Mouse (Mus musculus) frontal cortex, postnatal 10 days (tissue): ENCODE data around the gene Elmod2.
A peak's percentile ranks its signal among the peaks of the same experiment; 100 is the strongest.
"Not testable (repeated sequence)": the region's sequence is repeated elsewhere in the genome, so short reads cannot be mapped to it uniquely, and the experiment has no call there.

ENCODE experiments used
- DNase-seq, 2 experiments: peaks; one replicate each; pipeline ENCODE4 v3.0.0; 2022; ENCODE audit warnings: low spot score in 2 of 2, mixed read lengths in 1 of 2

Elmod2 gene

DNA sequence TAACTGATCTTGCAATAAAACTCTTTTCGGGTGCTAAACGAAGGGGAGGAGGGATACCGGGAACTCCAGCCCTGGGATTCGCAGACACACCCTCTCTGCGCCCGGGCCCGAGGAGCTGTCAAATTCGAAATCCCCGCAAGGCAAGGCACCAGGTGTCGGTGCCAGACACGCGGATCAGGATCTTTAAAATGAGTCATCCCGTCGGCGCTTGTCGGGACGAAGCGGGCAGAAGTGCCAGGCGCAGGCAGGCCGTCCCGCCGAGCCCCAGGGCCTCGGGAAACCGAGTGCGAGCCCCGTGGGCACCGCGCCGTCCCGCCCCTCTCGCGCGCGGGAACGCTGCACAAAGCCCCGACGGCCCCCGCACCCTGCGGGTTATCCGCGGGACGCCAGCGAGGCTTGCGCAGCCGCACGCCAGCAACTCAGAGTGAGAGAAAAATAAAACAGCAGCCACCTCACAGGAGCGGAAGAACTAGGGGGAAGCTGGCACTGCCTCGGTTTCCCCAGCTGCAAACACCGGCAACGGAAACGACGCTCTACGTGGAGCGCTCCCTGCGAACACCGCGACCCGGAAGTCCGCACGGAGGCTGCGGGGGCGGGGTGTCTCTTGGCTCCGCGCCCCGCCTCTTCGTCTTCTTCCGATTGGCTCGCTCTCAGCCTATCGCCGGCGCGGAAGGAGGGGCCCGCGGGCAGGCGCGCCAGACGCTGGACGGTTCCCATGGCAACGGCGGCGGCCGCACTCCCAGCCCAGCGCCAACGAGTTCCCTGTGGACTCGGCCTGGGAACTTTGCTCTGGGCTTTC, at the start of gene Elmod2:
TSS of gene Elmod2 (minus strand) at position 588 of the 799 bp plus-strand sequence.
- DNase-seq, result peak; percentile 94 to 97

DNA sequence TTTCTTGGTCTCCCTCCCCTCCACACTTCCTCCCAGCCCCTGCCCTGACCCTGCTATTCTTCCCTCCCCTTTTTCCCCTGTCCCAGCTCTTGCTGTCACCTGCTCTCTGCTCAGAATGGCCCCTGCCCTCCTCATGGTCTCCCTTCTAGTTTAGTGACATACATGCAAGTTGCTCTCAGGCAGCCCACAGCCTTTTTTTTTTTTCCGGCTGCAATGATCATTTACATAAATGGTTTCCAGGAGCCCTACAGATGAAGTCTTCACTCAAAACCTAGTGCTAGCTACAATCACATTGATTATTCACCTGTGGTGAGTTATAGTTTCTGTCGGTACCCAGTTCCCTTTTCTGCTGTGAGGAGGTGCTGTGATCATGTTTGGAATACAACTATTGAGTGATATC, 48.7 kb upstream of the Elmod2 start:
- DNase-seq, result no peak

DNA sequence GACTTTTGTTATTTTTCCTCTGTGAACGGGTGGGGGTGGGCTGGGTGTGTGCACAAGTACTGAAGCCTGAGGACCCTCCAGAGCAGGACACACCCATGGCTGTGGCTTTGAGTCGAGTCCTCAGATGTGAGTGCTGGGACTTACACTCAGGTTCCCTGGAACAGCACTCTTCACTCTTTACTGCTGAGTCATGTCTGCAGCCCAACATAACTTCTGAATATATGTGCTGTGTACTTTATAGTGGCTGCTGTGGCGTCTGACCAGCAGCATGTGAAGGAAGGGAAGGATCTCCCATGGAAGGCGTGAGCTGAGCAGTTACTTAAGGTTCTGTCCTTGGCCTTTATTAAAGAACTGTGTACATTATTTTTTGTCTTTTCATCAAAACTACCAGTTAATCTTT, 47.9 kb upstream of the Elmod2 start:
- no peak for DNase-seq

DNA sequence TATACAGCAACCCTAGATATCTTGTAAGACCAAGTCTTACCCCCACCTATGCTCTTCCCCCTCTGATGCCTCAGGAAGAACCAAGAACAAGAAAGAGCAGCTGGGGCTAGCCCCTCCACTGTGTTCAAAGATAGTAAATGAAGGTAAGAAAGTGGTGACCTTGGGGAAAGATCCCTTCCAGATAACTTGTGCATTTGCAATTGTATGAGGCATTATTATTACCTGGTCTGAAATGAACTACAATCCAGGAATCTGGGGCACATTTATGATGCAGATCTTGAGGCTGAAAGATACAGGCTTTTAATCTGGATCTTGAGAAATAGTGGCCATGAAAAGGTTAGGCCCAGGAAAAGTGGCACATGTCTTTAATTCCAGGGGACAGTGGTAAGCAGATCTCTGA, 44.9 kb upstream of the Elmod2 start:
- no peak for DNase-seq

DNA sequence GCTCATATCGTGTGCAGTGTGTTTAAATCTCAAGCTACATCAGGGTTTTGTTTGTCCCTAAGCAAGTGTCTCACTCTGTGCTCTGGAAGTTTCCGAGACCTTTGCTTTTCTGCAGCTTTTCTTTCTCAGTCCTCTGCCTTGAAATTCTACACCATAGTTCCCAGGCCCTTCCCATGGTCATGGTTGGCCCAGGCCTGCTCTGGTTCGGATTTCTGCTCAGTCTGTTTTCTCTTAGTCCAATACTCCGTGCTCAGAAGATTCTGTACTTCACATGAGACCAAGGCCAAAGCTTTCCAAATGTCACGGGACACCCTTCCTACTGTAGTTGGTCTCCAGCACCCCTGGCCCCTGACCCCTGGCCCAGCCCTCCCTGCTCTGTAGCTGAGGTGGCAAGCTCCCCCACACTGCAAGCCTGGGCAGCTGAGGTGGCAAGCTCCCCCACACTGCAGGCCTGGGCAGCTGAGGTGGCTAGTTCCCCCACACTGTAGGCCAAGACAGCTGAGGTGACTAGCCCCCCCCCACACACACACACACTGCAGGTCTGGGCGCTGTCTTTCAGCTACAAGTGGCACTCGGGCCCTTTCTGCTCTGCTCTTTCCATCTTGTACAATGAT, 31.0 kb upstream of the Elmod2 start:
- no peak for DNase-seq

DNA sequence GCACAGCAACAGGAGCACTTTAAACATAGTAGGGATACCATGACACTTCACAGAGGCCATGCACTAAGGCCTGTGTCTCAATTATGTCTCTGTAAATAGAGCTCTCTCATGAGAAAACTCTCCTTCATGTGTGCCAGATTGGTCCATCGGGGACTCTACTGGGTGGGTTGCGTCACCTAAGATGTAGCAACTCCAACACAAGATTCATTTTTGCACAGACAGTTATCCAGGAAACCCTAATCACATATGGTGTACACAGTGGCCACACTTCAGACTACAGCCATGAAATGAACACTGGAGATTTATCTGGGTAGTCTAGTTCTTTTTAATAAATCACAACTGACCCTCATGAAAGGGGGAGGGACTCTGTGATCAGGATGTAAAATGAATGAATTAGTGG, 19.0 kb upstream of the Elmod2 start:
- DNase-seq, result no peak

DNA sequence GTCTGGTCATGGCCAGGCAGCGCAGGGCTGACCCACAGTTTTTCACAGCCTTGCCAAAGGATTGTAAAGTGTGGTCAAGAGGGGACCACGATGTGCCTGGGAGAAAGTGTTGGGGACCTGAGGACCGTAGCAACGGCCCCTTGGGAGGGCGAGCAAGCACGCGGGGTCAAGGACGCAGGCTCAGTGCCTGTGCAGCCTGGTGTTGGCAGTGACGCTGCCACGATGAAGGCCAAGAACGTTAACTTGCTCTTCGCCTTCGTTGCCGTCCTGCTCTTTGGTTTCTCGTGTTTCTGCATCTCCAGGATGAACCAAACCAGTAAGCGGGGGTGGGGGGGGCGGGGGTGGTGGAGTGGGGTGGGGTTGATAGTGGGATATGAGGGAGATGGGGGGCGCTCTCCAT, 16.0 kb upstream of the Elmod2 start, which contains the start of gene Mgat4d:
TSS of gene Mgat4d (plus strand) at position 209 of the 400 bp plus-strand sequence.
- DNase-seq, result no peak

DNA sequence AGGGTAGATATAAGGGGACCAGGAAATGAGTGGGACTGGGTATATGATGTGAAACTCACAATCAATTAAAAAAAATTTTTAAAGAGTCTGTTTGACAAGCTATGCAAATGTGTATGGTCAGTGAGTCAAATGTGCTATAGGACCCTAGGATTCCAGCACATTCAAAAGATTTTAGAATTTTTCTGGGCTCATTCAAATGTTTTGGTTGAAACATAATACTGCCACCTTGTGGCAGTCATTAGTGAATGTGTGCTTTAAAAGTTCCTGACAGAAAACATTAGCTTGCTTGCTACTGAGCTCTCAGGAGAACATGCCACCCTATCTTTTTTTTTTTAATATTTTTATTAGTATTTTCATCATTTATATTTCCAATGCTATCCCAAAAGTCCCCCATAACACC, 10.4 kb upstream of the Elmod2 start:
- no peak for DNase-seq

- no peak for DNase-seq
Observed at GRCm38 (mm10) chr8:83342076-83342475, 9.8 kb upstream of the Elmod2 start.

GRCm38 (mm10) chr8:83332864-83333263, 578 bp upstream of the Elmod2 start:
- no peak for DNase-seq

DNA sequence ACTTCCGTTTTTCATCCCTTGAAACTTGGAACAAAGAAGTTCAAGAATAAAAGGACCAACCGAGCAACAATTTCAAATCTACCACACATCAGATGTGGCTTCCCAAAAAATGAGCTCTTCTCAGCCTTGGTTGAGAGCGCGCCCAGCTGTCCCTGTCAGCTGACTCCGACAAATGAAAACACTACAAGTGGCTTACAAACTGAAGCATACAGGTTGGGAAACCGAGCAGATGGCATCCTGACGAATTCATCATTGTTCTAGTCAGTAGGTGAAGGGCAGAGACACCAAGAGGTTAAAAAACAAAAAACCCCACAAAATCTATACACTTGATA, 753 bp downstream of the Elmod2 start:
- DNase-seq, result peak; percentile 11 to 24

DNA sequence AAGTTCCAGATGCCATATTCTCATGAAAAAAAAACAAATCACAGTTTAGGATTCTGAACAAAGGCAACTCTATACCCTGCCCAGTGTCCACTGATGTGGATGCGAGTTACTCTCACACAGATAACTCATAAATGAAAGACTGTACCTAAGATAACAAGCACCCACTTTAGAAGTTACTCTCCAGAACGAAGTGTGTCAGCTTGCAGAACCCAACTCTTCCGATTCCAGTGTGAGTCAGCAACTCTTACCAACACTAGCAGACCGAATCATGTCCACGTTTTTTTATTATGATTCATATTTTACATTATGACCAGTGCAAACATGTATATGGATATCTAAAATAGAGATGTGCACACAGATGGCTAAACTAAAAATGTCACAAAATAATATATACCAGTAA, 4.4 kb downstream of the Elmod2 start:
- DNase-seq, result no peak

DNA sequence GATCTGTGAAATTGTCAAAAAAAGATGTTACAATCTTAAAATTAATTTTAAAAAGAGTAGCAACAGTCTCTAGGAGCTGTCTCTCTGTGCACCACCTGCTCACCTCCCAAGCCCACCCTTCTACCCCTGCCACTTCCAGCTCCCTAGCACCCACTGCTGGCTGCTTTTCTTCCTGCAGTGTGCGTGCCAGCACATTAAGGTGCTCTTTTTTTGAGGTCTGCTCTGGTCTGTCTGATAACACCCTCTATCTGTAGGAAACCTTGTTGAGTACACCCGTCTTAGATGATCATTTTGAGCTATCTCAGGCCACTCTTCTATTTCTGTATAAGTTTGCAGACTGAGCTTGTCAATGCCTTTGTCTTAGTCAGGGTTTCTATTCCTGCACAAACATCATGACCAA, 9.2 kb downstream of the Elmod2 start:
- DNase-seq, result no peak

GRCm38 (mm10) chr8:83322374-83322773, 9.9 kb downstream of the Elmod2 start:
- DNase-seq, result no peak

- DNase-seq, result no peak
Observed at GRCm38 (mm10) chr8:83320543-83320942, 11.7 kb downstream of the Elmod2 start.

GRCm38 (mm10) chr8:83315691-83316090, 16.6 kb downstream of the Elmod2 start:
- DNase-seq, result no peak

GRCm38 (mm10) chr8:83315084-83315483, 17.2 kb downstream of the Elmod2 start:
- not testable (repeated sequence) for DNase-seq

DNA sequence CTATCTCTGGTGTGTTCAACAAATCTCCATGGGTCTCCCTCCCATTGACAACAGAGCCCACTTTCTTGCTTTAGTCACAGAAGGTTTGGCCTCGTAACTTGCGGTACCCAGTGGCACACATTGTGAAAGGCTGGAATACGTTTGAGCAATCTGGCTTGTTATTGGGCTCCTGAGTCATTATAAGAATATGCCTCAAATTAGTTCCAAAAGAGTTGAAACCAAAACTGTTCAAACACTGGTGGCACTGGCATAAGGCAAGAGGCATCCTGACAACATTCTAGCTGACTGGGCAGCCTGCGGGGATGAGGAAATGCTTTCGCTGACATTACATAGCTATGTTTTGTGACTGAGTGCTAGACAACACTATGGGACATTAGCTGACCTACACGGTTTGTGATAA, 22.4 kb downstream of the Elmod2 start:
- DNase-seq, result no peak

GRCm38 (mm10) chr8:83304946-83305345, 27.3 kb downstream of the Elmod2 start:
- no peak for DNase-seq

GRCm38 (mm10) chr8:83300135-83300534, 32.2 kb downstream of the Elmod2 start:
- DNase-seq, result no peak

DNA sequence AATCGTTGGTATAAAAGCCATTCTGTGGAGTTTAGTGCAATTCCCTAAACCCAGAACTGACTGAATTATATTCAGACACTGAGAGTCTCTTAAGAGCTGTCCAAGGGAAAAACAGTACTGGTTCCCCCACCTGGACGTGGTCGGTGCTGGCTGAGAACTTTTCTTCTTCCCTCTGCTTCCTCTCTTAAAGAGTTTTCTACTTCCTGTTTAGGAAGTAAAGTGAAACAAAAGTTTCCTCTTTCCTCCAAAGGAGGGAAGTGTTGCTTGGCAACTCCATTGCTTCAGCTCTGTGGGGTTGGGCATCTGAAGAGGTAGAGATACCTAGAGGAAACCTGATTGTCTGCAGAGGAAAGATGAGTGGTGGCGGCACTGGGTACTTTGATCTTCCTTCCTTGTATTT, 34.9 kb downstream of the Elmod2 start:
- DNase-seq, result no peak

DNA sequence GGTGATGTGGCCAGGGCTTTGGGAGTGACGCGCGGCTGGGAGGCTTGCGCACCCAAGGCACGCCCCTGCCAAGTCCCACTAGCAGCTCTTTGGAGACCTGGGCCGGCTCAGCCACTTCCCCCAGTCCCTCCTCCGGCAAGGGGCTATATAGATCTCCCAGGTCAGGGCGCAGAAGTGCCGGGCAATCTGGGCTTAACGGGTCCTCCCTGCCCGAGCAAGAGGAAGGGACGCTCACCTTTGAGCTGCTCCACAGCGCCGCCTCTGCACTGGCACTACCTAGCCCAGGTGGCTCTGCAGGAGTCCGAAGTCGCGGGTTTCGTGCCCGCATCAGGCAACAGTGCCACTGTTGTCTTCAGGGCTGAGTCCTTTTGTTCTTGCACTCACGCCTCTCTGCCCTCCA, 42.1 kb downstream of the Elmod2 start, which contains the start of gene Ucp1:
TSS of gene Ucp1 (plus strand) at position 177 of the 400 bp plus-strand sequence.
- DNase-seq, result no peak

- DNase-seq, result no peak
Observed at GRCm38 (mm10) chr8:83285391-83285790, 46.9 kb downstream of the Elmod2 start.
